Comparison of ENCODE assay signal across 11 mouse cellular contexts in the genomic region with DNA sequence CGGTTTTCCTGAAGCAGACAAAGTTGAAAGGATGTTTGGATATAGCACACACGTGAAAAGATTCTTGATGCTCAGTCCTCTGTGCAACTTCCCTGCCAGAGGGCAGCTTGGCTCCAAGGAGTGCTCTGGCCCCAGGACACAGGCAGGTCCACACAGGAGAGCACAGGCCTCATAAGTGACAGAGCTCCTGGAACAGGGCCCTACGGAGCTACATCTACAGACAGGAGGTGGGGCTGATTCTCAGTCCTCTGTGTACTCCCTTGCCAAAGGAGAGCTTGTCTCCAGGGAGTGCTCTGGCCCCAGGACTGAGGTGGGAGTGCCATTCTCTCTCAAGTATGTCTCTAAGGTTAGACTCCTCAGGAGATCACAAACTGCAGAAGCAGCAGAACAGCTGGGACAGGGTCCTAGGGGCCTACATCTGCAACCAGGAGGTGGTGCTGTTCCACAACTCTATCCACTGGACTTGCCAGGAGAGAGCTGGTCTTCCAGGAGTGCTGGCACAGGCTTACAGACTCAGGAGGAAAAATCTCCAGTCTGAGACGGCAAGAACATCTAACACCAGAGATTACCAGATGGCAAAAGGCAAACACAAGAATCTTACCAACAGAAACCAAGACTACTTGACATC.
A peak's percentile ranks its signal among the peaks of the same experiment; 100 is the strongest.
DNase-seq lines count a peak whose midpoint lies in the region; ATAC-seq and TF ChIP-seq lines count a peak whose summit lies in the region.
"Had no signal": no experiment of that assay in that cellular context is flagged by ENCODE, and none has a peak within 500 bp of the region (broad histone marks: within the 10 kb centered on the region; RNA-seq: fewer than 3 reads in every experiment).

No protein-coding gene starts in this region.

- DNase-seq in kidney, adult 11 months, result no peak
- peak; percentile 13 for DNase-seq in WW6 (ENCODE audit: low read depth, low spot score)
- DNase-seq in embryo, embryonic 10.5 days (ENCODE audit: low spot score), result peak; percentile 64
- DNase-seq in midbrain, postnatal 0 days (ENCODE audit: low spot score), result peak; percentile 34
- no peak for DNase-seq in natural killer cell, adult 2 months (ENCODE audit: low spot score in 2 of 2)
- no peak for DNase-seq in T-cell, adult 2 months (ENCODE audit: low spot score)

- H3K4me3 ChIP-seq in kidney, embryonic 15.5 days (replicated peaks), result no peak overlapping the region
- no peak overlapping the region for H3K4me3 ChIP-seq in kidney, embryonic 16.5 days (ENCODE audit: low read length)
- no peak overlapping the region for H3K4me3 ChIP-seq in midbrain, postnatal 0 days (ENCODE audit: low read depth, low read length)
- H3K4me3 ChIP-seq: embryonic facial prominence, embryonic 13.5 days; limb, embryonic 15.5 days; stomach, embryonic 15.5 days had no signal

- H3K4me2 ChIP-seq in kidney, embryonic 15.5 days, result no peak overlapping the region
- no peak overlapping the region for H3K4me2 ChIP-seq in kidney, embryonic 16.5 days (replicated peaks; ENCODE audit: low read depth, low read length)
- no peak overlapping the region for H3K4me2 ChIP-seq in midbrain, postnatal 0 days (ENCODE audit: low read depth, low read length, poor library complexity, severe bottlenecking)
- H3K4me2 ChIP-seq: embryonic facial prominence, embryonic 13.5 days; limb, embryonic 15.5 days; stomach, embryonic 15.5 days had no signal

- WGBS in kidney, embryonic 15.5 days, result 45% methylated on average over 4 of the region's 4 CpGs
- 48% methylated on average over 4 of the region's 4 CpGs for WGBS in kidney, embryonic 16.5 days
- 69% methylated on average over 4 of the region's 4 CpGs for whole genome bisulfite sequencing in midbrain, postnatal 0 days

- no peaks in the 10 kb centered on the region for H3K36me3 ChIP-seq in kidney, embryonic 15.5 days
- no peaks in the 10 kb centered on the region for H3K36me3 ChIP-seq in kidney, embryonic 16.5 days (ENCODE audit: insufficient read depth, low read length)
- H3K36me3 ChIP-seq in midbrain, postnatal 0 days (ENCODE audit: insufficient read depth, low read length), result no peaks in the 10 kb centered on the region
- H3K36me3 ChIP-seq: embryonic facial prominence, embryonic 13.5 days; limb, embryonic 15.5 days; stomach, embryonic 15.5 days had no signal

- peak; percentile 79 for ATAC-seq in kidney, embryonic 15.5 days (replicated peaks; ENCODE audit: low FRiP score)
- peak; percentile 71; the same call in 1 of the 2 replicates for ATAC-seq in kidney, embryonic 16.5 days (ENCODE audit: low FRiP score, low TSS enrichment)
- no peak for ATAC-seq in midbrain, postnatal 0 days (ENCODE audit: low FRiP score)

- no peak overlapping the region for H3K9ac ChIP-seq in kidney, embryonic 15.5 days
- no peak overlapping the region for H3K9ac ChIP-seq in kidney, embryonic 16.5 days (replicated peaks; ENCODE audit: low read length)
- H3K9ac ChIP-seq in midbrain, postnatal 0 days (replicated peaks; ENCODE audit: low read length, poor library complexity, severe bottlenecking), result no peak overlapping the region
- H3K9ac ChIP-seq: embryonic facial prominence, embryonic 13.5 days; limb, embryonic 15.5 days; stomach, embryonic 15.5 days had no signal

- no peaks in the 10 kb centered on the region for H3K27me3 ChIP-seq in kidney, embryonic 15.5 days
- no peaks in the 10 kb centered on the region for H3K27me3 ChIP-seq in kidney, embryonic 16.5 days (ENCODE audit: insufficient read depth, low read length)
- no peaks in the 10 kb centered on the region for H3K27me3 ChIP-seq in midbrain, postnatal 0 days (ENCODE audit: insufficient read depth, low read length)
- H3K27me3 ChIP-seq: embryonic facial prominence, embryonic 13.5 days; limb, embryonic 15.5 days; stomach, embryonic 15.5 days had no signal

- H3K9me3 ChIP-seq in kidney, embryonic 15.5 days (replicated peaks), result no peaks in the 10 kb centered on the region
- H3K9me3 ChIP-seq in kidney, embryonic 16.5 days (ENCODE audit: low read length), result no peaks in the 10 kb centered on the region
- no peaks in the 10 kb centered on the region for H3K9me3 ChIP-seq in midbrain, postnatal 0 days (ENCODE audit: low read length)
- H3K9me3 ChIP-seq: embryonic facial prominence, embryonic 13.5 days; limb, embryonic 15.5 days; stomach, embryonic 15.5 days had no signal

- peak; percentile 48 for TF ChIP-seq CTCF in midbrain, postnatal 0 days (IDR thresholded peaks at IDR 0.05)

- no peaks in the 10 kb centered on the region for H3K4me1 ChIP-seq in kidney, embryonic 15.5 days
- H3K4me1 ChIP-seq in kidney, embryonic 16.5 days (ENCODE audit: insufficient read depth, low read length), result no peaks in the 10 kb centered on the region
- no peaks in the 10 kb centered on the region for H3K4me1 ChIP-seq in midbrain, postnatal 0 days (ENCODE audit: insufficient read depth, low read length)
- H3K4me1 ChIP-seq: embryonic facial prominence, embryonic 13.5 days; limb, embryonic 15.5 days; stomach, embryonic 15.5 days had no signal

- no peak overlapping the region for H3K27ac ChIP-seq in kidney, embryonic 15.5 days
- H3K27ac ChIP-seq in kidney, embryonic 16.5 days (ENCODE audit: low read length), result no peak overlapping the region
- no peak overlapping the region for H3K27ac ChIP-seq in midbrain, postnatal 0 days (ENCODE audit: low read depth, low read length)
- H3K27ac ChIP-seq: embryonic facial prominence, embryonic 13.5 days; limb, embryonic 15.5 days; stomach, embryonic 15.5 days had no signal

Comparison
In these comparisons a context has a peak if more than half of its experiments do, and no peak if none do; other contexts are left out.
1. DNase-seq: peak in WW6 (single experiment), embryo, embryonic 10.5 days (single experiment) and midbrain, postnatal 0 days (single experiment); none in kidney, adult 11 months (single experiment), natural killer cell, adult 2 months (0 of 2) and T-cell, adult 2 months (single experiment).